Mouse (Mus musculus) inflammation-experienced regulatory T-cells, adult 6 months (primary cell): Measurements from ENCODE around the gene Fam210b. TPM values are rescaled to one million over a fixed set of nuclear protein-coding genes. Genes with fewer than 3 reads are reported as not detected.
A peak's percentile ranks its signal among the peaks of the same experiment; 100 is the strongest.
"Not testable (repeated sequence)": the region's sequence is repeated elsewhere in the genome, so short reads cannot be mapped to it uniquely, and the experiment has no call there.

ENCODE experiments used
- ATAC-seq: one replicate; pipeline ENCODE4 v1.8.0; 2017
- polyA plus RNA-seq, 3 experiments: library from polyadenylated mRNA; unstranded; fragments of 100-300 nt; shearing (Covaris generic); gene quantifications; one replicate each; pipeline ENCODE4 v1.2.1; 2017

Fam210b gene
- 1 to 10 TPM; 7.7 to 9.5 (median 8.1) TPM for polyA plus RNA-seq

- peak; percentile 99 for ATAC-seq
Observed at GRCm38 (mm10) chr2:172345258-172345738, at the start of gene Fam210b. Gene Fam210b (plus strand): TSS chr2:172345565.

DNA sequence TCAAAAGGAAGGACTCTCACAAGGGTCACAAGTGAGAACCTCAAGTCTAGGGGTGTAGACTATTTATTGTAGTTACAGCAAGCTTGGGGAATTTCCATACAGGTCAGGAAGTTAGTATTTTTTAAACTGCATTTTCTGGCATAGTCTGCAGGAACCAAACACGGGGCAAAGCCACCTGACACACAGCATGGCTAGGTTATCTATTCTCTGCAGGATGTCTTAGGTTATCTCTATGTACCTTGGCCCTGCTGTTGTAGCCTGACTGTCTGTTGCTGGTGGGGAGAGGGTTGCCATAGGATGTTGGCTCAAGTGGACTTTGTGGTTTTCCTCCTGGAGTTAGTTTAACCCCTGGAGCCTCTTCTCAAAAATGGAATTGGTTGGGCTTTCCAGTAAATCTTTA, 47.3 kb upstream of the Fam210b start:
- no peak for ATAC-seq

GRCm38 (mm10) chr2:172298542-172298941, 46.8 kb upstream of the Fam210b start:
- ATAC-seq: no peak

GRCm38 (mm10) chr2:172299126-172299921, 46.0 kb upstream of the Fam210b start:
- no peak for ATAC-seq

GRCm38 (mm10) chr2:172302396-172302795, 43.0 kb upstream of the Fam210b start:
- ATAC-seq: no peak

GRCm38 (mm10) chr2:172304118-172304708, 41.2 kb upstream of the Fam210b start:
- ATAC-seq: no peak

GRCm38 (mm10) chr2:172305546-172305945, 39.8 kb upstream of the Fam210b start:
- not testable (repeated sequence) for ATAC-seq

DNA sequence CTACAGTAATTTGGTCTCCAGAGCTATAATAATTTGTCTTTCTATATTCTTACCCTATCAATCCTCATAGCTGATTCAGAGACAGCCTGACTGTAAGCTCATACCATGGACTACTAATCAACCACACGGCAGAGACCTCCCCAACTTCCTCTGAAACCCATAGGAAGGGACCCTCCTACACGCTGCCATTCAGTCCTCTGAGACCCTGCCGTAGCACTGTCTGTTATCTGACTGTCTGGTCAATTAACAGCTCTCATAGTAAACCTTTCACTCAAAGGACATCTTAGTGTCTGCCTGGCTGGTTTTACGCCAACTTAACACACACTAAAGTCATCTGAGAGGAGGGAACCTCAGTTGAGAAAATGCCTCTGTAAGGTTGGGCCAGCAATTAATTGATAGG, 38.8 kb upstream of the Fam210b start:
- ATAC-seq: no peak

GRCm38 (mm10) chr2:172311731-172312130, 33.6 kb upstream of the Fam210b start:
- no peak for ATAC-seq

GRCm38 (mm10) chr2:172320878-172321277, 24.5 kb upstream of the Fam210b start:
- ATAC-seq: no peak

GRCm38 (mm10) chr2:172328248-172328647, 17.1 kb upstream of the Fam210b start:
- no peak for ATAC-seq

DNA sequence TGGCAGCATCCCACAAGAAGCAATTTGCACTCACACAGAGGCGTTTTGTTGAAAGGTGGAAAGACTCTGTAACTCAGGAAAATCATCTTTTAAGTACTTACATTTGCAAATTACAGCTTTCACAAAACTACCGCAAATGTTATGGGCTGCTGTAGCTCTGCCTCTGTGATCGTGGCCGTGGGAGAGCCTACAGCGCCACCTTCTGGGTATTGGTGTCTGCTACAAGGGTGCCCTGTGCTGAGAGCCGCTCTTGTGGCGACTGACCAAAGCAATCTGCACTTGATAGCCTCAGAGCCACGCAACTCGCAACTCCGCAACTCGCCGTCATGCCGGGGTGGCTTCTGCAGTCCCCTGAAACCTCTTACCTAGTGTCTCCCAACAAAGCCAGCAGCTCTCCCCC, 16.2 kb upstream of the Fam210b start:
- ATAC-seq: no peak

GRCm38 (mm10) chr2:172338206-172338942, 7.0 kb upstream of the Fam210b start:
- ATAC-seq: no peak

GRCm38 (mm10) chr2:172340936-172341335, 4.4 kb upstream of the Fam210b start:
- ATAC-seq: no peak

DNA sequence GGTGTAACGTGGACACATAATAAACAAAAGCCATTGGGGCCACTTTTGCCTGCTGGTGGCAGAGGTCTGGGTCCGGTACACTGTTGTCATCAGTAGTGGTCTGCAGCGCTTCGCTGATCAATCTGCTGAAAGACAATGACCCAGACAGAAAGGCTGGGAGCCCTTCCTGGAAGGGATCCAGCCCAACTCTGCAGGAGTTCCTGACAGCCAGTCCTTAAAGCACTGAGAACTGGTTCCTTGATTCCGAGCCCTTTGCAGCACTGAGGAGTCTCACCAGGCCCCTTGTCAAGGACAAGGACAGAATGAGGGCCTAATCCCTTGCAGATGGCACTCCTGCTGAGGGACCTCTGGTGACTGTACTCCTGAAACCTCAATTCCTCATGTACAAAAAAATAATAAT, 3.8 kb upstream of the Fam210b start:
- no peak for ATAC-seq

GRCm38 (mm10) chr2:172343751-172344150, 1.6 kb upstream of the Fam210b start:
- ATAC-seq: no peak

- no peak for ATAC-seq
Observed at GRCm38 (mm10) chr2:172344669-172345068, 696 bp upstream of the Fam210b start.

GRCm38 (mm10) chr2:172346034-172346929, 917 bp downstream of the Fam210b start:
- ATAC-seq: no peak

DNA sequence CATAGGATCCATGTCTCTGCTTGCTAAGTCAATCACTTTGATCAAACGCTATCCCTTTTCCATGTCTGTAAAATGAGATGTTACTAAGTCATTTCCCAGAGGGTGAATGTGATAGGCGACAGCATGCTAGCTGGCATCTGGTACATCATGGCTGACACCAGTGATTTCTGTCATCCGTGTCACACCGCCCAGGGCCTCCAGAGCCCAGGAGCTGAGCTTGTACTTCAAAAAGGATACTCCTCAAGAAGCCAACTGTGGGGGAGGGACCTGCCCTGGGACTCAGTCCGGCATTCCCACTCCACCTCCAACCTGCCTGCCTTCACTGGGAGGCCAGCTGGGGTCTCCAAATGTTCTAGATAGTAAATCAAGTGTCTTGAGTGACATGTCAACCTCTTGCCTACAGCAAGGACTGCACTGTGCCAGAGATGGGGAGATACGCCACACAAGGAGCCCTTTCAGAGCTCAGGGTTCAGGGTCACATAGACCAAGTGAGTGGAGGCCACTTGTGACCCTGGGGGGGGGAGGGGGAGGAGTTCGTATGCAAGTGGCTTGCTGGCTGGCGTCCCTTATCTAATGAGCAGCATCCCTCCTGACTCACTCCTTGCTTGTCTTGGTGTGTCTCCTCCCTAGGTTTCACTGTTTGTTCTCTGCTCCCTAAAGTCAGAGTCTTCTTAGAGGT, 1.7 kb downstream of the Fam210b start:
- ATAC-seq: no peak

DNA sequence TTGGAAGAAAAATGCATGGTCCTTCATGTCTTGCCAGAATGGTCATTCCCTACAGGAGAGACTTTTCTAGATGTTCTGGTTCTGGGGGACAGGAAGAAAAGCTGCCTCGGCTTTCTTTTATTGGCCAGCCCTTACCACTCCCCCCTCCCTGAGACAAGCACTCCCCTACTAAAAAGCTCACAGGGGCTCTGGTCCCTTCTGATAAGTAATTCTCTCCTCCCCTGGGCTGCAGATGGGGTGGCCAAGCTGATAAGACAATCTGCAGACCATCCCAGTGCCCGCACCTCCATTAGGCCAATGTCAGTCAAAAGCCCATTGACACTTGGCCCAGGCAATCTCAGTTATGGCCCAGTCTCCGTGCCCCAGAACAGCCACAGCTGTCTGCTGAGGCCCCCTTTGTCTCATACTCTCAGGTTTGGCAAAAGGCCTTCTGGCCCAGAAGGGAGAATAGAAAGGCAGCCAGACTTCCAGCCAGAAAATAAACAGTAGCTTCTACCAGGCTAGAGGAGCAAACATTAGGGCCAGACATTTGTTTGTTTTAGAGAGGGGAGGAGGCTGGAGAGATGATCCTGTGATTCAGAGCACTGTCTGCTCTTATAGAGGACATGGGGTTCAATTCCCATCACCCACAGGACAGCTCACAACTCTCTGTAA, 3.1 kb downstream of the Fam210b start:
- ATAC-seq: no peak

DNA sequence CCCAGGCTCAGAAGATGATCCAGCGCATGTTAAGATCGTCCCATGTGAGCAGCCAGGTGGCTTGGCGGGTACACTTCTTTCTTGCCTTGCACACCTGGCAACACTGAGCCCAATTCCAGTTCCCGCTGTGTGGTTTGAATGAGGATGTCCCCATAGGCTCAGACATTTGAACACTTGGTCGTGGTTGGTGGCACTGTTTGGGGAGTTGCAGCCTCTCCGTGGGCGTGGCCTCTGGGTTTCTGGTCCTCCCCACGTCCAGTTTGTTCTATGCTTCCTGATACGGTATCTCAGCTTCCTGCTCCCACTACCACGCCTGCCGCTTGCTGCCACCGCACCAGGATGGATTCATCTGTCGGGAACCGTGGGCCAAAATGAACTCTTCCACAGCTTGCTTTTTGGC, 4.4 kb downstream of the Fam210b start:
- no peak for ATAC-seq
